Mouse (Mus musculus) ES-Bruce4 (cell line): ENCODE data around the gene Tnf. TPM values are rescaled to one million over a fixed set of nuclear protein-coding genes. Genes with fewer than 3 reads are reported as not detected.

Experiments used
- H3K27ac ChIP-seq: 2 replicates; pipeline ENCODE4 v1.5.1; 2012; ENCODE audit warnings: low read length, inconsistent platforms; ENCODE audit not compliant: insufficient read depth
- H3K27me3 ChIP-seq: 2 replicates; pipeline ENCODE4 v1.6.1; 2012; ENCODE audit warnings: mild to moderate bottlenecking, low read length, inconsistent platforms; ENCODE audit not compliant: control insufficient read depth, poor library complexity, insufficient read depth, severe bottlenecking
- H3K36me3 ChIP-seq: 2 replicates; pipeline ENCODE4 v1.6.1; 2012; ENCODE audit warnings: inconsistent platforms, mild to moderate bottlenecking, low read length, moderate library complexity; ENCODE audit not compliant: control insufficient read depth, poor library complexity, insufficient read depth, severe bottlenecking
- H3K4me1 ChIP-seq: one replicate; pipeline ENCODE4 v1.8.1; 2011; ENCODE audit warnings: low read length; ENCODE audit not compliant: control insufficient read depth, insufficient read depth
- H3K4me3 ChIP-seq: 2 replicates; pipeline ENCODE4 v1.5.1; 2011; ENCODE audit warnings: low read depth, mild to moderate bottlenecking, low read length
- H3K9ac ChIP-seq: 2 replicates; pipeline ENCODE4 v1.6.1; 2012; ENCODE audit warnings: low read depth, mild to moderate bottlenecking, inconsistent platforms; ENCODE audit not compliant: poor library complexity, severe bottlenecking
- H3K9me3 ChIP-seq: replicated peaks from 2 replicates; pipeline ENCODE4 v1.6.1; 2012; ENCODE audit warnings: mild to moderate bottlenecking, low read length, inconsistent platforms; ENCODE audit not compliant: control insufficient read depth, poor library complexity, insufficient read depth, severe bottlenecking
- CTCF ChIP-seq: IDR thresholded peaks from one replicate; pipeline ENCODE4 v1.8.1; 2011; ENCODE audit warnings: low read depth, low read length
- EP300 ChIP-seq: IDR thresholded peaks from 2 replicates; pipeline ENCODE4 v1.6.1; 2011; ENCODE audit warnings: low read depth, low read length; ENCODE audit not compliant: insufficient read depth
- POLR2A ChIP-seq: IDR thresholded peaks from one replicate; pipeline ENCODE4 v1.8.1; 2011; ENCODE audit warnings: low read length; ENCODE audit not compliant: insufficient read depth
- polyA plus RNA-seq: library from polyadenylated mRNA; stranded (reverse); fragments of >200 nt; gene quantifications from 2 replicates; pipeline ENCODE4 v1.2.4, GENCODE M21; 2011; ENCODE audit warnings: low read depth; ENCODE audit not compliant: missing spikeins, insufficient read depth, insufficient read length

The Tnf gene
- polyA plus RNA-seq, 1 experiment = not detected

DNA sequence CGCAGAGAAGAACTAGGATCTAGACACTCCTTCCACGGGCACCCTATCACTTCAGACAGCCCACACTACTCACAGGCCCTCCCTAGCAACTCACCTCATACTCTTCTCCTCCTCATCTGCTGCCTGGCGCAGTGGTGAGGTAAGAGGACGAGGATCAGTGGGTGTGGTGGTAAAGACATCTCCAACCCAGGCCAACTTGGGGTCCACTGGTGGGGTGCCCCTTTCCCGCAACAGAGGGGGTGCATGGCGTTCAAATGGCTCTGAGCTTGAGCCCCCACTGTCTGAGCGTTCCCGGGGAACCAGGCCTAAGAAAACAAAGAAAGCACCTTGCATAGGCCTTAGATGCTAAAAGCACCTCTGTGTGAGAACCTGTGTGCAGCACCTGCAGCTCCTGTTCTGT is 44.6 kb downstream of the Tnf start:
- Histone ChIP-seq H3K9ac (no peak overlapping the region), H3K4me3 (no peak overlapping the region), H3K27me3 (no peaks in the 10 kb centered on the region), H3K4me1 (no peaks in the 10 kb centered on the region), H3K36me3 (peaks cover 100% of the 10 kb centered on the region), H3K27ac (no peak overlapping the region), H3K9me3 (no peaks in the 10 kb centered on the region)
- no peak for TF ChIP-seq CTCF
- no peak for TF ChIP-seq POLR2A
- TF ChIP-seq EP300 = no peak

DNA sequence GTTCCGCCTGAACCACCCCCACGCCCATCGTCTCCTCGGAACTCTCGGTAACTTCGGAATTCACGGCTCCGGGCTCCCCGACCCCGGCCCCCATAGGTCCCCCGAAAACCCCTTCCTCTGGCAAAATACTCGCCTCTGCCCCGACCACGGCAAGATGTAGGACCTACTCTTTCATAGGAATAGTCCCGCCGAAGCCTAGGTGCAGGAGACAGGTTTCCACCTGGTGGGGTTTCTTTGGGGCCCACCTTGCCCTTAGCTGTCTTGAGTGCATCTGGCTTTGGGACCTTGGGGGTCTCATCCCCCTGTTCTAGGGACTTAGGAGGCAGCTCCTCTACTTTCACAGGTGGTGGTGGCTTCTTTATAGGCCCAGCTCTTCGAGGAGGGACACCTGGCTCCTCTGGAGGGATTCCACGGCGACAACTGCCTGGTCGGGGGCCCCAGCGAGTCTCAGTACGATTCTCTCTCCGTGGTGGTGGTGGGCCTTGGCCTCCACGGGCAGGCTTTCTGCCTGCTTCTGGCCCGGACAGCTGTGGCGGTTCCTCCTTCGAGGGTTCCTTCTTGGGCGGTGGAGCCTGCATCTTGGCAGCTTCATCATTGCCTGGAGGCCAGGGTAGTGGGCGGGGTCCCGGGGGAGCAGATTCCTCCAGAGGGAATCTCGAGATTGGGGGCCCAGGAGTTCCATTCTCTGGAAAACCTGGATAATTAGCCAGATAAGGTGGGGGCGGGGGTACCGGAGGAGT is 45.2 kb downstream of the Tnf start:
- no peak overlapping the region for H3K4me3 ChIP-seq
- H3K4me1 ChIP-seq = no peaks in the 10 kb centered on the region
- no peaks in the 10 kb centered on the region for H3K27me3 ChIP-seq
- H3K9ac ChIP-seq = no peak overlapping the region
- TF ChIP-seq POLR2A = no peak
- TF ChIP-seq EP300 = no peak
- TF ChIP-seq CTCF = no peak
- H3K9me3 ChIP-seq = no peaks in the 10 kb centered on the region
- H3K27ac ChIP-seq = no peak overlapping the region
- peaks cover 99% of the 10 kb centered on the region for H3K36me3 ChIP-seq

DNA sequence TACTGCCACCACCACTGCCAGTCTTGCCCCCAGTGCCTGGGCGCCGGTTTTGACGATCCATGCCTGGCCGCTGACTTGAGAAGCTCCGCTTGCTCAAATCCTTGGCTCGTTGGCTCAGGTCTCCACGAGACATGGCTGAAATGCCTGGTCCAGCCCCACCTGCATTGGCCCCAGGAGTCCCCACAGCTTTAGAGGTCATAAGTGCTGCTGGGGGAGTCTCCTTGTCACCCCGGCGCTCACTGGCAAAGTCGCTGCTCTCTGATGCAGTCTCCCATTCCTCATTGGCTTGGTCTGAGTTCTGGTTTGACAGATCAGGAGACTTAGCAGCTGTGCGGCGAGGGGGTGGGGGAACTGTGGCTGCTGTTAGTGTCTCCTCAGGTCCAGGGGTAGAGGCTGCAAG is 46.4 kb downstream of the Tnf start:
- H3K9me3 ChIP-seq = no peaks in the 10 kb centered on the region
- H3K27me3 ChIP-seq = no peaks in the 10 kb centered on the region
- H3K4me1 ChIP-seq = no peaks in the 10 kb centered on the region
- no peak overlapping the region for H3K9ac ChIP-seq
- H3K27ac ChIP-seq = no peak overlapping the region
- H3K36me3 ChIP-seq = peaks cover 98% of the 10 kb centered on the region
- no peak overlapping the region for H3K4me3 ChIP-seq
- TF ChIP-seq CTCF (no peak), POLR2A (no peak), EP300 (no peak)

DNA sequence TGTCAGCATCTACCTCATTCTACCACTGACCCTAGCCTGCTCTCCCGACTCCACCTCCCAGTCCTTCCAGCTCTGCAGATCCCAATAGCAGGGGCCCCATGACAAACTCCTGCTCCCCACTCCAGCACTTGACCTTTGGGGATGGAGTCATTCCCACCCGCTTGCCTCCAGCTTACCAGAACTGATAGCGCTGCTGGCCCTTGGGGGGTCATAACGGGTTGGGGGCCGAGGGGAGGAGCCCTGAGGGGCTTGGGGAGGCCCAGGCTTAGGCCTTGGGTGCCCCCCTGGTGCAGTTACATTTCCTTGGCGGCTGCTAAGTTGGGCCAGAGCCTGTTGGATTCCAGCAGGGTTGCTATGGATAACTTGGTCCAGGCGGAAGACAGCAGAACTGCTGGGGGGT is 47.2 kb downstream of the Tnf start:
- TF ChIP-seq POLR2A = no peak
- TF ChIP-seq CTCF = no peak
- TF ChIP-seq EP300 = no peak
- Histone ChIP-seq H3K36me3 (peaks cover 98% of the 10 kb centered on the region), H3K9me3 (no peaks in the 10 kb centered on the region), H3K27ac (no peak overlapping the region), H3K27me3 (no peaks in the 10 kb centered on the region), H3K4me1 (no peaks in the 10 kb centered on the region), H3K4me3 (no peak overlapping the region), H3K9ac (no peak overlapping the region)

DNA sequence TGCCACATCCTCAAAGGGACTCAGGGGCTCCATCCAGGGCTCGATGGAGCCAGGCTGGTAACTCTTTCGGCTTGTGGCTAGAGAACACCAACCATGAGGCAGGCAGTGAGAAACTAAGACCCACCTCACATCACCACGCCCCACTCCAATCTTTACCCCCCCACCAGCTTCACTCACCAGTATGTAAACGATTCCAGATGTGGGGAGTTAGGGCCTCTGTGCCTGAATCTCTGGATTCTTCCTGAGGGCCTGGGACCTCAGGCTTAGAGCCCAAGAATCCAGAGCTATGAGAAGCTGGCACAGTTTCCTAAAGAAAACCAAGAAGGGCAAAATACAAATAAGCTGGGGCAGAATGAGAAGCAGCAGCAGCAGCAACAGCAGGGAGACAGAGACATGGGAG is 47.9 kb downstream of the Tnf start:
- no peaks in the 10 kb centered on the region for H3K27me3 ChIP-seq
- TF ChIP-seq CTCF (no peak), EP300 (no peak), POLR2A (no peak)
- H3K9me3 ChIP-seq = no peaks in the 10 kb centered on the region
- H3K27ac ChIP-seq = no peak overlapping the region
- no peak overlapping the region for H3K4me3 ChIP-seq
- peaks cover 98% of the 10 kb centered on the region for H3K36me3 ChIP-seq
- no peaks in the 10 kb centered on the region for H3K4me1 ChIP-seq
- H3K9ac ChIP-seq = no peak overlapping the region

DNA sequence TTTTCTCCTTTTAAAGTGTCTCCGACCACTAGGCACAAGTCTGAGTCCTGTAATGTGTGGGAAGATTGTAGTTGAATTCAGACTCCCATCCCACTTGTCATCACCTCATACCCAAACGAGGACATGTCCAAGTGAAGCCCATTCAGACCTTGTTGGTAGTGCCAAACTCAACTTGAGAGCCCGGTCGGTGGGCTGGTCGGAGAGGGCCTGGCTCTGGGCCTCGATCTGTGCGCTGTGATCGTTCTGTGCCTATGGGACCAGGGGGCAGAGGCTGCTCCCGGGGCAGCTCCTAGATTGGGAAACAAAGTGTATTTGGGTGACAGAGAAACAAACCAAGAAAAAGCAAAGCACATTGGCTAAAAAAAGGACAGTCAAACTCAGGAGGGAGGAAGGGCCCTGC is 48.7 kb downstream of the Tnf start:
- no peaks in the 10 kb centered on the region for H3K4me1 ChIP-seq
- no peak for TF ChIP-seq CTCF
- TF ChIP-seq POLR2A = no peak
- TF ChIP-seq EP300 = no peak
- no peak overlapping the region for H3K4me3 ChIP-seq
- H3K9me3 ChIP-seq = no peaks in the 10 kb centered on the region
- H3K27ac ChIP-seq = no peak overlapping the region
- no peaks in the 10 kb centered on the region for H3K27me3 ChIP-seq
- H3K36me3 ChIP-seq = peaks cover 94% of the 10 kb centered on the region
- H3K9ac ChIP-seq = no peak overlapping the region
